Mouse (Mus musculus) MEL (cell line): ENCODE results near the gene Arsb. TPM values are rescaled to one million over a fixed set of nuclear protein-coding genes. Genes with fewer than 3 reads are reported as not detected.

ENCODE experiments used
- DNase-seq: peaks from one replicate; pipeline ENCODE4 v3.0.0; 2011; ENCODE audit warnings: low read depth, low spot score
- H3K27ac ChIP-seq: 2 replicates; pipeline ENCODE4 v1.5.1; 2012; ENCODE audit warnings: low read depth, mild to moderate bottlenecking, control low read depth, low read length, moderate library complexity; ENCODE audit not compliant: control insufficient read depth
- H3K27me3 ChIP-seq, 2 experiments: fragments of 150-350 bp in 1 of 2; sonication (generic) in 1 of 2; 2 replicates each; pipeline ENCODE4 v1.6.1; 2012; ENCODE audit warnings: low read length in 2 of 2, mild to moderate bottlenecking in 2 of 2, improper control_type of control experiment in 1 of 2, moderate library complexity in 1 of 2; ENCODE audit not compliant: insufficient read depth in 2 of 2, control insufficient read depth in 1 of 2
- H3K36me3 ChIP-seq, 2 experiments: 2 replicates each; pipeline ENCODE4 v1.6.1; 2012 to 2014; ENCODE audit warnings: low read length in 2 of 2, improper control_type of control experiment in 1 of 2, inconsistent platforms in 1 of 2, mild to moderate bottlenecking in 1 of 2; ENCODE audit not compliant: insufficient read depth in 2 of 2, control insufficient read depth in 1 of 2
- H3K4me1 ChIP-seq, 2 experiments: fragments of 150-350 bp in 1 of 2; sonication (generic) in 1 of 2; 2 replicates each; pipeline ENCODE4 v1.6.1; 2012; ENCODE audit warnings: low read length in 2 of 2, improper control_type of control experiment in 1 of 2, mild to moderate bottlenecking in 1 of 2; ENCODE audit not compliant: insufficient read depth in 2 of 2, control insufficient read depth in 1 of 2
- H3K4me3 ChIP-seq, 2 experiments: fragments of 150-350 bp in 1 of 2; sonication (generic) in 1 of 2; 2 replicates each; pipeline ENCODE4 v1.5.1; 2012; ENCODE audit warnings: low read depth in 2 of 2, low read length in 2 of 2, mild to moderate bottlenecking in 2 of 2, moderate library complexity in 2 of 2, control low read depth in 1 of 2, improper control_type of control experiment in 1 of 2; ENCODE audit not compliant: control insufficient read depth in 1 of 2, insufficient read depth in 1 of 2
- H3K79me2 ChIP-seq: 2 replicates; pipeline ENCODE4 v1.6.1; 2012; ENCODE audit warnings: mild to moderate bottlenecking, low read length, moderate library complexity; ENCODE audit not compliant: control insufficient read depth, poor library complexity, insufficient read depth
- H3K9ac ChIP-seq: 2 replicates; pipeline ENCODE4 v1.6.1; 2012; ENCODE audit warnings: low read depth, mild to moderate bottlenecking, control low read depth, low read length, moderate library complexity; ENCODE audit not compliant: control insufficient read depth, poor library complexity, severe bottlenecking
- H3K9me3 ChIP-seq: fragments of 150-350 bp; sonication (generic); replicated peaks from 2 replicates; pipeline ENCODE4 v1.6.1; 2012; ENCODE audit warnings: mild to moderate bottlenecking, low read length, improper control_type of control experiment, moderate library complexity; ENCODE audit not compliant: insufficient read depth
- BHLHE40 ChIP-seq: IDR thresholded peaks from 2 replicates; pipeline ENCODE4 v1.6.1; 2012; ENCODE audit warnings: low read depth, mild to moderate bottlenecking, inconsistent platforms, low read length, improper control_type of control experiment, borderline replicate concordance
- CHD1 ChIP-seq: IDR thresholded peaks from 2 replicates; pipeline ENCODE4 v1.6.1; 2012; ENCODE audit warnings: low read depth, mild to moderate bottlenecking, inconsistent platforms, low read length, improper control_type of control experiment
- CHD2 ChIP-seq: IDR thresholded peaks from 2 replicates; pipeline ENCODE4 v1.6.1; 2011; ENCODE audit warnings: low read length, improper control_type of control experiment
- CTCF ChIP-seq, 3 experiments: IDR thresholded peaks in 2 of 3; conservative IDR thresholded peaks in 1 of 3; 2 replicates each; pipeline ENCODE4 v1.5.1; 2011 to 2012; ENCODE audit warnings: low read length in 3 of 3, low read depth in 2 of 3, mild to moderate bottlenecking in 2 of 3, improper control_type of control experiment in 1 of 3, inconsistent platforms in 1 of 3, mixed read lengths in 1 of 3, moderate library complexity in 1 of 3; ENCODE audit not compliant: control insufficient read depth in 1 of 3, insufficient read depth in 1 of 3, poor library complexity in 1 of 3, severe bottlenecking in 1 of 3
- E2F4 ChIP-seq: IDR thresholded peaks from 2 replicates; pipeline ENCODE4 v1.6.1; 2011; ENCODE audit warnings: low read depth, low read length, improper control_type of control experiment, borderline replicate concordance
- GABPA ChIP-seq: IDR thresholded peaks from 2 replicates; pipeline ENCODE4 v1.6.1; 2012; ENCODE audit warnings: low read depth, mild to moderate bottlenecking, inconsistent platforms, low read length, improper control_type of control experiment, moderate library complexity
- GATA1 ChIP-seq: IDR thresholded peaks from 2 replicates; pipeline ENCODE4 v1.6.1; 2011; ENCODE audit warnings: low read depth, low read length, improper control_type of control experiment
- HCFC1 ChIP-seq: IDR thresholded peaks from 2 replicates; pipeline ENCODE4 v1.6.1; 2012; ENCODE audit warnings: low read depth, mild to moderate bottlenecking, inconsistent platforms, low read length, improper control_type of control experiment, moderate library complexity
- KAT2A ChIP-seq: conservative IDR thresholded peaks from 2 replicates; pipeline ENCODE4 v1.6.1; 2012; ENCODE audit warnings: low read depth, low read length, improper control_type of control experiment, inconsistent platforms
- MAFK ChIP-seq: IDR thresholded peaks from 2 replicates; pipeline ENCODE4 v1.6.1; 2011; ENCODE audit warnings: low read depth, mild to moderate bottlenecking, low read length, improper control_type of control experiment, borderline replicate concordance
- MAX ChIP-seq: IDR thresholded peaks from 2 replicates; pipeline ENCODE4 v1.6.1; 2011; ENCODE audit warnings: low read length, improper control_type of control experiment
- MEF2A ChIP-seq: IDR thresholded peaks from 2 replicates; pipeline ENCODE4 v1.6.1; 2014; ENCODE audit warnings: low read depth, mild to moderate bottlenecking, inconsistent platforms, low read length, improper control_type of control experiment; ENCODE audit not compliant: poor library complexity, insufficient replicate concordance, severe bottlenecking; ENCODE audit errors: extremely low read depth
- MYC ChIP-seq: IDR thresholded peaks from 2 replicates; pipeline ENCODE4 v1.6.1; 2011; ENCODE audit warnings: low read depth, mild to moderate bottlenecking, low read length, improper control_type of control experiment, moderate library complexity
- NRF1 ChIP-seq: IDR thresholded peaks from 2 replicates; pipeline ENCODE4 v1.6.1; 2014; ENCODE audit warnings: low read depth, mild to moderate bottlenecking, inconsistent platforms, low read length, improper control_type of control experiment, moderate library complexity; ENCODE audit not compliant: poor library complexity, insufficient read depth, severe bottlenecking
- POLR2AphosphoS5 ChIP-seq: IDR thresholded peaks from 2 replicates; pipeline ENCODE4 v1.6.1; 2012; ENCODE audit warnings: low read depth, borderline replicate concordance, mild to moderate bottlenecking, inconsistent platforms, low read length, moderate library complexity, mixed read lengths
- RCOR1 ChIP-seq: IDR thresholded peaks from 2 replicates; pipeline ENCODE4 v1.6.1; 2012; ENCODE audit warnings: low read depth, mild to moderate bottlenecking, inconsistent platforms, low read length, improper control_type of control experiment
- TAL1 ChIP-seq: IDR thresholded peaks from 2 replicates; pipeline ENCODE4 v1.6.1; 2012; ENCODE audit warnings: mild to moderate bottlenecking, inconsistent platforms, low read length, moderate library complexity, mixed read lengths
- TBP ChIP-seq: IDR thresholded peaks from 2 replicates; pipeline ENCODE4 v1.8.0; 2011; ENCODE audit warnings: low read depth, low read length, improper control_type of control experiment
- TCF12 ChIP-seq: IDR thresholded peaks from 2 replicates; pipeline ENCODE4 v1.6.1; 2014; ENCODE audit warnings: low read depth, mild to moderate bottlenecking, inconsistent platforms, low read length, improper control_type of control experiment, moderate library complexity
- UBTF ChIP-seq: IDR thresholded peaks from 2 replicates; pipeline ENCODE4 v1.6.1; 2012; ENCODE audit warnings: low read depth, mild to moderate bottlenecking, inconsistent platforms, low read length, improper control_type of control experiment, moderate library complexity, borderline replicate concordance; ENCODE audit not compliant: insufficient read depth
- USF2 ChIP-seq, 2 experiments: IDR thresholded peaks; 2 replicates each; pipeline ENCODE4 v1.6.1; 2011 to 2012; ENCODE audit warnings: improper control_type of control experiment in 2 of 2, low read length in 2 of 2, borderline replicate concordance in 1 of 2, inconsistent platforms in 1 of 2, low read depth in 1 of 2, mild to moderate bottlenecking in 1 of 2; ENCODE audit not compliant: insufficient read depth in 1 of 2
- ZMIZ1 ChIP-seq: IDR thresholded peaks from 2 replicates; pipeline ENCODE4 v1.6.1; 2012; ENCODE audit warnings: low read depth, mild to moderate bottlenecking, inconsistent platforms, low read length, improper control_type of control experiment, moderate library complexity
- ZNF384 ChIP-seq: IDR thresholded peaks from 2 replicates; pipeline ENCODE4 v1.6.1; 2012; ENCODE audit warnings: low read depth, mild to moderate bottlenecking, inconsistent platforms, low read length, improper control_type of control experiment
- polyA plus RNA-seq, 2 experiments: library from polyadenylated mRNA; stranded (reverse) in 1 of 2; unstranded in 1 of 2; fragments of >175 nt in 1 of 2; fragments of >200 nt in 1 of 2; gene quantifications; 2 replicates each; pipeline versions ENCODE4 v1.2.1 to v1.2.4; 2012; ENCODE audit warnings: low replicate concordance in 2 of 2, low read depth in 1 of 2; ENCODE audit not compliant: insufficient read length in 2 of 2, insufficient read depth in 1 of 2, missing spikeins in 1 of 2
- total RNA-seq: library from RNA; depleted of rRNA; stranded (reverse); fragments of 300-350 nt; gene quantifications from 2 replicates; pipeline ENCODE4 v1.2.3, GENCODE M21; 2012

The Arsb gene
- total and polyA plus RNA-seq, 3 experiments, result 0.04 to 0.07 TPM; not detected in 1

- H3K9ac ChIP-seq, result no peak overlapping the region
- no peak overlapping the region for H3K4me3 ChIP-seq
- H3K9me3 ChIP-seq, result no peaks in the 10 kb centered on the region
- no peak for DNase-seq
- H3K27me3 ChIP-seq, result no peaks in the 10 kb centered on the region
- no peak for TF ChIP-seq TCF12
- TF ChIP-seq CTCF (IDR thresholded peaks at IDR 0.05 in 2 of 3, conservative IDR thresholded peaks at IDR 0.05 in 1 of 3; ENCODE audit: control insufficient read depth in 1 of 3, insufficient read depth in 1 of 3, low read depth in 2 of 3, low read length in 3 of 3, poor library complexity in 1 of 3, severe bottlenecking in 1 of 3), result no peak
- TF ChIP-seq MAFK, result no peak
- no peak for TF ChIP-seq ZMIZ1
- no peak for TF ChIP-seq E2F4
- TF ChIP-seq ZNF384, result no peak
- no peak for TF ChIP-seq RCOR1
- TF ChIP-seq CHD1, result no peak
- no peak for TF ChIP-seq UBTF
- H3K36me3 ChIP-seq, result no peaks in the 10 kb centered on the region
- no peaks in the 10 kb centered on the region for H3K4me1 ChIP-seq
- H3K27ac ChIP-seq, result no peak overlapping the region
- no peaks in the 10 kb centered on the region; the same call in 1 of the 2 replicates for H3K79me2 ChIP-seq
Observed at GRCm38 (mm10) chr13:93825792-93826558, 54.5 kb downstream of the Arsb start.

- TF ChIP-seq ZNF384 (no peak), USF2 (IDR thresholded peaks at IDR 0.05; ENCODE audit: borderline replicate concordance in 1 of 2, insufficient read depth in 1 of 2, low read depth in 1 of 2, low read length in 2 of 2) (no peak), CTCF (IDR thresholded peaks at IDR 0.05 in 2 of 3, conservative IDR thresholded peaks at IDR 0.05 in 1 of 3; ENCODE audit: control insufficient read depth in 1 of 3, insufficient read depth in 1 of 3, low read depth in 2 of 3, low read length in 3 of 3, poor library complexity in 1 of 3, severe bottlenecking in 1 of 3) (no peak), CHD1 (no peak), TBP (no peak), BHLHE40 (no peak), MEF2A (no peak), TAL1 (no peak), MAFK (no peak), POLR2AphosphoS5 (no peak), GATA1 (no peak), MYC (no peak), NRF1 (no peak), HCFC1 (no peak), CHD2 (no peak), UBTF (no peak), MAX (no peak), KAT2A (no peak), GABPA (no peak)
- TF ChIP-seq, all 39 proteins: peak for 0
- no peaks in the 10 kb centered on the region; the same call in 1 of the 2 replicates for H3K79me2 ChIP-seq
- DNase-seq, result no peak
- no peaks in the 10 kb centered on the region for H3K27me3 ChIP-seq
- H3K36me3 ChIP-seq, result no peaks in the 10 kb centered on the region
- H3K4me1 ChIP-seq, result no peaks in the 10 kb centered on the region
- no peak overlapping the region for H3K27ac ChIP-seq
- no peak overlapping the region for H3K4me3 ChIP-seq
- no peak overlapping the region for H3K9ac ChIP-seq
- H3K9me3 ChIP-seq, result no peaks in the 10 kb centered on the region
Observed at GRCm38 (mm10) chr13:93827745-93828144, 56.3 kb downstream of the Arsb start.
